Mouse (Mus musculus) megakaryocyte progenitor cell, adult 5-6 weeks (primary cell): Measurements from ENCODE around the gene Nnat. TPM values are rescaled to one million over a fixed set of nuclear protein-coding genes. Genes with fewer than 3 reads are reported as not detected.

Experiments
- ATAC-seq: replicated peaks from 2 replicates; pipeline ENCODE4 v1.8.0; 2016; ENCODE audit warnings: mild to moderate bottlenecking, moderate TSS enrichment, inconsistent platforms; ENCODE audit not compliant: poor library complexity
- total RNA-seq, 2 experiments: library from RNA; stranded (forward) in 1 of 2; stranded (reverse) in 1 of 2; fragments of 157-497, 149-512 nt in 1 of 2; fragments of 200-1000 nt in 1 of 2; gene quantifications; 2 replicates each; pipeline versions ENCODE4 v1.2.3 to v1.2.4; 2015 to 2017

The Nnat gene
- total RNA-seq (2015) (0.24 TPM in 1 of 2 replicates, not detected in the other), total RNA-seq (2017) (not detected in 2 replicates)

DNA sequence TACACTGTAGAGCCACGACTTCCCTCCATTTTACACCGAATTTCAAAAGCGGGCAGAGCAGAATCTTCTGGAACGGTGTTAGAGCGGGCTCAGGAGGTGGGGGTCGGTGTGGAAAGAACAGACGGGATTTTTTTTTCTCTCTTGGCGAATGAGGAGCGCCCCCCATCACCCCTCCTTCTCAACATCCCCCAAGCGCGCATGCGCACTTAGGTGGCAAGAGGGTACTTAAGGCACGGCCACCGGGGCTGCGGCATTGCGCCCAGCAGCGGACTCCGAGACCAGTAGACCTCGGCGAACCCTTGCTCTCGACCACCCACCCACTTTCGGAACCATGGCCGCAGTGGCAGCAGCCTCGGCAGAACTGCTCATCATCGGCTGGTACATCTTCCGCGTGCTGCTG, at the start of gene Nnat:
Nnat (plus strand) TSS at position 221 of the 400 bp plus-strand sequence.
- no peak for ATAC-seq

DNA sequence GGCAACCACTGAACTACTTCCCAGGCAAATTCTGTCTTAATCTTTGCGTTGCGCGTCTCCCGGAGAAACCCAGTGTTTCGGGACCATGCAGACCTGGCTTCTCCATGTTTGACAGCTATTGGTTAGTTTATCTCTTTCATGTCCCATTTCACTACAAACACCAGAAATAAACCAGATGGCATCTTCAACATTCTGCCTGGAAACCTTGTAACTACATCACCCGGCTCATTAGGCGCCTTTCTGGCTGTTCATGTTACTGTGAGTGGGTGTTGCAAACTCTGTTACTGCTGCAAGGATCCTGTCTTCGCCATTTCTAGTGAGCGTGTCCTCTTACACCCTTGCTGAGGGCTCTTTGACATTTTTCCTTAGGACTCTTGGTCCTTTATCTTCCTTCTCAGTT, 47.0 kb upstream of the Nnat start:
- no peak for ATAC-seq

DNA sequence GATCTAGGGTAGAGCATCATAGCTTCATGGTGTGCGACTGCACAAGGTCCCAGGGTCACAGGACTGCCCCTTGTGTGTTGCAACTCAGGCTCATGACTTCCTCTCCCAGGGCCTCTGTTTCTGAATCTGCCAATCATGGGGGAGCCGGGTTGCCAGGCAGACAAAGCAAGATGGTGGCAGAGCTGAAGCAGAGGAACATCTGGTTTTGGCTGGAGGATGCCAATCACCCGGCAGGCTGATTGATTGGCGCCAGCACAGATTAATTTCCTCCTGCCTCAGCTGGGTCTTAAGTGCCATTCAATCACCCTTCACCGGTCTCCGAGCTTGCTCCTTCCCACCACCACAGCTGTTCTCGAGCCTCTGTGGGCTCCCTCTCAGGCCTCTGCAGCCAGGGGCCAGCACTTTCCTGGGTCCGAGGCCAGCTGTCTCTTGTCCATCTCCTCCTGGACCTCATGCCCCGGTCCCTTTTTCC, 46.1 kb upstream of the Nnat start:
- ATAC-seq = peak; percentile 61

DNA sequence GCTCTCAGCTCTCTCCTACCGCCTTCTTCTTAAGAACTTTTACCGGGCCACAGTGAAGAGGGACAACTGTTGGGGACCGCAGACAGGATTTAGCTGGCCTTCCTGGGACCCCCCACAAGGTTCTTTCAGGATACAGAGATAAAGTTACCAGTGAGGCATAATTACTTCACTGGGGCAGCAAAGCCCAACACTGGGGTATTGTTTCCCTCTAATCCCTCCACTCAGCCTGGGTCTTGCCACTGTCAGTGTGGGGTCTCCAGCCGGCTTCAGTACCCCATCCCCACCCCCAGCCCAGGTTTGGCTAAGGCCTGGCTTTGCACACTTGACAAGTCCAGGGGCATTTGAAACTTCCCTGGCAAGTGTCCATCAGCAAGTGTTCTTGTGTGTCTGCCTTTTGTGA, 45.5 kb upstream of the Nnat start:
- no peak for ATAC-seq

DNA sequence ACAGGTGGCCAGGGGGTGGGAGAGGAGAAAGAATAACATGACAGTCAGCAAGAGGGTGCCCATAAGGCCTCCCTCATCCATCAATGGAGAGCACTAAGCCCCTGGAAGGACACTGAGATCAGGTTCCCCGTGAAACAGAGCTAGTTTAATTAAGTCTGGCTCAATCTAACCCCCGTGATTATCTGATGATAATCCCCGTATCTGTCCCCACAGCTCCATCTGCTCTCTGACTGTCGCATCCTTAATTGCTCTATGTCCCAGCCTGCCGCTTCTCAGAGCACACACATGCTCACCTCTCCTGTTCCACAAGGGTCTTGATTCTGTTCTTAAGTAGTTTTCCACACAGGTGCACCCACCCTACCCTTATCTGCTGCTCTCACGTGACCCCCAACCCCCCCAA, 42.4 kb upstream of the Nnat start:
- no peak for ATAC-seq

DNA sequence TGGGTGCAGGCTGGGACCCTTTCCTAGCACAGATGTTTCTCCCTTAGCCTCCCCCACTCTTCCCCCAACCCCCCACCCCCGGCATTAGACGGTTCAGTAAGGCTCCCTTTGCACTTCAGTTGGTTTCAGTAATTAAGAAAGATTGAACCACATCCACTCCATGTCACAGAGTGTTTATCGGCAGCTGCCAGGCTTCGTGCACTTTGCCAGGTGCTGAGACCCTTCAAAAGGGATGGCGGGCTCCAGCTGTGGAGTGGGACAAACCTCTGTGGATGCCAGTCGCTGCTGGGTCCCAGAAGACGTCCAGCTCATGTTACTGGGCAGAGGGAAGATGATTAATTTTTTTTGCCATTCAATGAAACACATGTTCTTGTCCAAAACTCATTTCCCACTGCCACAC, 41.4 kb upstream of the Nnat start:
- no peak for ATAC-seq

DNA sequence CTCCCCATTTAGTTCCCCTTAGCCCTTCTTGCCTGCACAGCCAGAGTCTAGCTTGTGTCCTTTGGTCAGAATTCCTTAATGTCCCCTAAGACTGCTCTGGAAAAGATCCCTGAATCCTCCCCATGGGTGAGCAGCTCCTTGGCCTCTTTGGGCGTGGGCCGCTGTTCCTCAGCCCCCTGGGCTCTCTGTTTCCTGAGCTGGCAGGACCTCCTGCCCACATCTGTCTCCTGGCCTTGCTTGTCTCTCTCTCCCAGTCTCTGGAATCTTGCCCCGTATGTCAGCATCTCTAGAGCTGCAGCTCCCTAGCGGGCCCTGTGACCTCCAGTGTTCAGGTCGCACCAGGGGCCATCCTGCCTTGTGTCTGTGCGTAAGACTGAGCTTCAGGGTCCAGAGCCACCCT, 40.4 kb upstream of the Nnat start:
- ATAC-seq = no peak

DNA sequence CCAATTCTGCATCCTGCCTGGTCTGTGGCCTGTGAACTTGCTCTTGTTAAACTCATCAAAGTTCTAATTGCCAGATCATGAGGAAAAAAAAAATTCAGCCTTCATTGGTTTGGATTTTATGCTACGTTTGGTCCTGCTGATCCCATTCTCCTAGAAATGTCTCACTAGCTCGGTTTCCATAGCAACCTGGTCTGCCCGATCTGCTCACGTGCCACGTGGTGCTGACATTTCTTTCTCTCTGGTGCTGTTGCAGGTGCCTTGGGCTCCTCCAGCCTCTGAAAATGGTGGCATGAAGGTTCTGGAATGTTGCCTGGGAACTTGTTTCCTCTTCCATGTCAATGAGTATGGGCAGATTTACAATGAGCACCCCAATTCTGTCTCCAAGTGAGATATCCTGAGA, 39.4 kb upstream of the Nnat start:
- no peak for ATAC-seq

DNA sequence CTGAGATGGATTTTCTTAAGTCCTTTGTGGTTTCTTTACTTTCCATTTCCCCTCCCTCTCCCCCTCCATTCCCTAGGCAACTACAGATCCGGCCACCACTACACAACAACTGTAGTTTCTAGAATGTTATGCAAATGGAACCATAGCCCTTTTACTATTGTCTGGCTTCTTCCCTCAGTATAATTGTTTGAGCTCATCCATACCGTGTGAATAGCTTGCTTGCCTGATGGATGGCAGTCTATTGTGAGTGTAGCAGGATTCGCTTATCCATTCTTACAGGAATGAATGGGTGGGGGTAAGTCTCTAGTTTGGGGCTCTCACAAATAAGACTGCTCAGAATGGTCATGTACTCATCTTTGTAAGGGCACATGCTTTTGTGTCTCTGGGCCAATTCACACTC, 37.3 kb upstream of the Nnat start:
- ATAC-seq = no peak

DNA sequence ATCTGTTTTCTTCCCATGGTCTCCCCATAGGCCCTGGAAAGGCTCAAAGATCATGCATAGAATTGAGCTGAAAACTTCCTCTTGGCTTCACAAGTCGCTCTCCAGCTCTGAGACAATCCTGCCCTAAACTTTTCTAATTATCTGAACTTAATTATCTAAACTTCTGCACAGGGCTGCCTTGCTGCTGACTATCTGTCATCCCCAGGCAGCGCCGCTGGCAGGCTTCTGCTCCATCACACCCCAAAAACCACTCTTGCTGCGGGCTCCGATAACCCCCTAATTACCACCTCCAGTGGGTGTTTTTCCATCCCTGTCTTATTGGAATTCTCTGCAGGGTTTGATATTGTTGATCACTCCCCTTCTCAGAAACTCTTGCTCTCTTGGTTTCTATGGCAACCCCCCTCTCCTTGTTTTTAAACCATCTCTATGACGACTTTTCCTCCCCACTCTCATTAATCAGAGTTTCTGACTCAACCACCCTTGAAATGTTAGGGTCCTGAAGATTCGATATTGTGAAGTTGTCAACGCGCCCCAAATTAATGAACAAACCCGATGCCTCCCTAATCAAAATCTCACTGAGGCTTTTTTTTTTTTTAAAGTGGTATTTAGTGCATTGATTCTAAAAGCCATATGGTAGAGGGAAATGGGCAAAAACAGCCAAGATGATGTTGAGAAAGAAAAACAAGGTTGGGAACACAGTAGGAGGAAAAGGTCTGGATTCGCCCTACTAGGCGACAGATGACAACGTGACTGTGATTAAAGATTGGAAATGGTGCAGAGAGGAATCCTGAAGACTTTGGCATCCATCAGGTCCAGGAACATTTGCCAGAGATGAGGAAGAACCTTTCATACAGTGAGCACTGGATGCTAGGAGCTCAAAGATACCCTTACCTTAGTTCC, 29.6 kb upstream of the Nnat start:
- ATAC-seq = no peak

DNA sequence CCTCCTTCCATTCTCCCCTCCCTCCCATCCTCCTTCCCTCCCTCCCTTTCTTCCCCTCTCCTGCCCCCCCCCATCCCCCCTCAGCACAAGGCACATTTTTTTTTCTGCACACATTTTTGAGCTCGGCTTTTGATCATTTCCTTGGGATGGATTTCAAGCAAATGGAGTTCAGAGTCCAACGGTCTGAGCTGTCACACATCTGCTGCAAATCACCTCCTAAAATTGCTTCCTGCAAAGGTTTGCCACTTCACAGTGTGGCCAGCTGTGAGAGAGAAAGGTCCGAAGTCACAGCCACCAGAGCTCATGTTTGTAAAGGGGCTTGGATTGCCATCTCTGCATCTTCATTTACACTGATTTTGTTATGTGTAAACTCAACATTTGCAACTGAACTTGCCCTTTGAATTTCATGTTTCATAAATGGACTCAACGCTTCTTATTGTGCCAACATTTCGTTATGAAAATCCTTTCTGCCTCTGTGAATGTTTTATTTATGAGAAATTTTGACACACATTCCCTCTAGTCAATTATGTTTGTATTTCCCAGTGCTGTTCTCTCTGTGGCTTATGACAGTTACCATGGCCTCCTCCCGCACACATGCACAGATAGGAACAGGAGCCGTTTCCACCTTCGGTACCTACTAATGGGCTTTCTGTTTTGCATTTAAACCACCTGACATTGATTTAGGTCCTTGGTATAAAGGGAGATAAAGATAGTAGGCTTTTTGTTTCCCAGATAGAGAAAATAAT, 28.0 kb upstream of the Nnat start:
- no peak for ATAC-seq

DNA sequence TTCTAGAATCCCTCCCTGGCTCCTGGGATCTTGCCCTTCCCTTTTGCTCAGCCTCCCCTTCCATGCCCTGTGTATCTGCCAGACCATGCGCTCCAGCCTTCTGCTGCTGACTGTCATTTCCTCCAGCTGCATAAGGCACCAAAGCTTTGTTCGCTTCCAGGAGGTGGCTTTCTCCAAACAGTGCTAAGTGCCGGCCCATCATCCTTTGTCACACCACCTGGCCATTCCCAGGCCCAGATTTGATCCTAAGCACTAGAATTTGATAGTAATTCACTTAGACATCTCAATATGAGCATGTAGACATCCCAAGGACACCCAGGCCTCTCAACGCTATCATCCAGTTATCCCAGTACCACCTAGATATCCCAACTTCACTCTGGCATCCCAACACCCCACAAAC, 25.7 kb upstream of the Nnat start:
- ATAC-seq = no peak

DNA sequence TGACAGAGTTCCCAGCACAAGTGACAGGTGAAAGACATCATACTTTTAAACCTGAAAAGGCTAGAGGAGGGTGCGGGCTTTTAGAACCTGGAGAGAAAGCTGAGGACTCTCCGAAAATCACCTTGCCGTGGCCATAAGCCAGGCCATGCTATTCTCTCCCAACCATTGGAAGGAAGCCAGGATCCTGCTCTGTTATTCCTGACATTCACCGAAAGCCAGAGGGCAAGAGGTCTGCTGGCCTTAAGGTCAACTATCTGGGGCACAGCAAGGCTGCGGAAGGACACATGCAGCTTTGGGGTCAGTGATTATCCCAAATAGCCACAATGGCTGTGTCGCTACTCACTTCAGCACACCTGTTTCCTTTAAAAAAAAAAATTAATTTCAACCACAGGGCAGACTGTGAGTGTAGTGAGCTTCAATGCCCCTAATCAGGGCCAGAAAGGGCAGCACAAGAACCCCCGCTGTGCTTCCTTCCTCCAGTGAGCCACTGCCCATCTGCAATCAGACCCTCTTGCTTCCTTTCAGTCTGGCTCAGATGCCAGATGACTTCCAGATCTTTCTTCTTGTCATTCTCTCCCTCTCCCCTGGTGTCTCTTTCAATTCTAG, 23.3 kb upstream of the Nnat start:
- ATAC-seq = no peak

DNA sequence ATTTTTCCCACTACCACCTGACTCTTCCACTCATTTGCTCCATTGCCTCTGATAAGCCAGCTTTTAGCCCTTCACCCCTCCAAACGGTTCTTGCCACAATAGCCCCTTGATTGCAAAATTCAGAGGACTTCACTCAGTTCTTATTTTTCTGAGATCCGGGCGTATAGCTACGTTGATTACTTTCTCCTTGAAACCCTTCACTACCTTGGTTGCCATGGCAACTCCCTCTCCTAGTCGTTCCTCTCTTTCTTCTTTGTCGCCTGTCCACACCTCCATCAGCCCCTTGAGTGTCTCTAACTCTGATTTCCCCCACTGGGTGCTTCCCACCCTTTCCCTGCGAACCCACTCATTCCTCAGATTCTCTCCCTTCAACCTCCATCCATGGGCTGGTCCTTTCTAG, 22.8 kb upstream of the Nnat start:
- no peak for ATAC-seq

DNA sequence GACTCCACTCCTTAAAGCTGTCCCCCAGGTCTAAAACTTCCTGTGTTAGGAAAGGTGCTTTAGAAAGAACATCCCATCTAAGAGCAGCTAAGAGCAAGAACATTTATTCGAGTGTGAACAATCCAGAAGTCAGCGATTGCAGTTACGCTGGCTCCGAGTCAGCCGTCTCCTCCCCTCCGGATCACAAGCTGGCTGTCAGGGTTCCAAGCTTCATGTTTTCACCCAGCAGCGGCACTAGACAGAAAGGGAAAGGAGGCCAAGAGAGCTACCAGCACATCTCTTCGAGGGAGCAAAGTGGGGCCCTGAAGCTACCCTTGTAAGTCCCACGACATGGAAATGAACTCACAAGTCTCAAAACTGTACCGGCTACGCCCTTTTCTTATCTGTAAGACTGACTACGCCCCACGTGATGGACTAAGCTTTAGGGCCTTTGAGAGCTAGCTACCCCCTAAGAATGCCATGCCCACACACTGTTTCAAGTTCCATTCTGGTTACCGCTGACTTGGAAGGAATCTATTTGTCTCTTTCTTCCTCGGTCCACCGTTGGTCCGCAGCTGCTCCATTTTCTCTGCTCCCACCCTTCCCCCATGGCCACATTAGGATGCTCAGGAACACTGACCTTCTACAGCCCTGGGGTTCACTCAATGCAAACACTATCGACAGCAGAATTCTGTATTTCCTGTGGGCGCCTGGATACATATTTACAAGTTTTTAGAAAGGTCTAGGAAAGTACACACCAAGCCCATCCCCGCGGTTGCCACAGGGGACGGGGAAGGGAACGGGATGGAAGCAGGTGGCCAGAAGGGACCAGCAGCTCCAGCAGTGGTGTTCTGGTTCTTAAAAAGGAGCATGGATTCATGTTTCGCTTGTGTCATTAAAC, 19.6 kb upstream of the Nnat start:
- no peak for ATAC-seq

DNA sequence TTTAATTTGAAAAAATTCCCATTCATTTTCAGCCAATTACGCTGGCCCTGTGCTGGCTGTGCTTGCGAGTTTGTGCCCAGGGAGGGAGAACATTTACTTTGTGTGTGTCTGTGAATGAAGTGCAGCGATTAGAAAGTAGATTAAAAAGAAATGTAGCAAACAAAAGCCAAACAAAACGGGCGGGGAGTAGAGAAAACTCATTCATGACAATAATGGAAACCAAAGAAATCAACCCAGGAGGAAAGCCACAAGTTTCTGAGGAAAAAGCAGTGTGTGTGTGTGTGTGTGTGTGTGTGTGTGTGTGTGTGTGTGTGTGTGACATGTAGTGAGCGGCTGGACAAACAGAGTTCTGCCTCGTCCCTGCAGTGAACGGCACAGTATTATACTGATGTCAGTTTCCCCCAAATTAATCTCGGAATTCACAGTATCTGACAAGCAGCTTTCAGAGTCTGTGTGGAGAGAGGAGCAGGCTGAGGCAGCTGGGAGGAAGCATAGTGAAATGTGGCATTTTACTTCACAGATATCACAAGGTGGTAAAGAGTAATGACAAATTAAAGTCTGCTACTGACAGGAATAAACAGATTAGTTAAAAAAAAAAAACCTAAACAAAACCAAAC, 18.8 kb upstream of the Nnat start:
- ATAC-seq = no peak

DNA sequence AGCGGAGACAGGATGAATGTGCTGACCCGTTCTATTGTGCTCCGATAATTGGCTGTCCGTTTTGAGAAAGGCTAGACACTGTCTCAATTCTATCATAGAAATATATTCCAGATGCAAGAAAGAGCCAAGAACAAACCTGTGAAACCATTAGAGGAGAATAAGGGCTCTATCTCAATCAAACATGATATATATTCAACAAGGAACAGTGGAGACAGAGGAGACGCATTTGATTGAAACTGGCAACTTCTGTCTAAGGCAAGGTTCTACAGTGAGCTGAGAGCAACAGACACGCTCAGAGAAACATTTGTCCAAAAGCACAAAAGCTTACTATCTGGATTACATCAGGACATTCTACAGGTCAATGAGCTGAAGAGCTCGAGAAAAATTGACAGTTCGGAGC, 18.2 kb upstream of the Nnat start:
- no peak for ATAC-seq

DNA sequence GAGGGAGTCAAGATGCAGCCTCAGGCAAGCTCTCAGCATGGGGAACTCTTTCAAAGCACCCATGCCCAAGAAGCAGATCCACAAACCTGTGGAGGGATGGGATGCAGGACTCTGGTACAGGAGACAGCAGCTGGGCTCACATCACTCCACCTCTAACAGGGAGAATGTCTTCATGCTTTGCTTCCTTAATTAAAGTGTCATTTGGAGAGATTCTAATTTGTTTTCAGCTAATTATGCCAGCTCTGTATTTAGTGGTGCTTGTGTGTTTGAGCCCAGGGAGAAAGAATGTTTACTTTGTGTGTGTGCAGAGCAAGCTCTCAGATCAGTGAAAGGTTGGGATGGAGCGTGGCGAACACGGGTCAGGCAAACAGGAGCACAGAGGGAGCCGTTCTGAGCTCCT, 17.5 kb upstream of the Nnat start:
- ATAC-seq = no peak

DNA sequence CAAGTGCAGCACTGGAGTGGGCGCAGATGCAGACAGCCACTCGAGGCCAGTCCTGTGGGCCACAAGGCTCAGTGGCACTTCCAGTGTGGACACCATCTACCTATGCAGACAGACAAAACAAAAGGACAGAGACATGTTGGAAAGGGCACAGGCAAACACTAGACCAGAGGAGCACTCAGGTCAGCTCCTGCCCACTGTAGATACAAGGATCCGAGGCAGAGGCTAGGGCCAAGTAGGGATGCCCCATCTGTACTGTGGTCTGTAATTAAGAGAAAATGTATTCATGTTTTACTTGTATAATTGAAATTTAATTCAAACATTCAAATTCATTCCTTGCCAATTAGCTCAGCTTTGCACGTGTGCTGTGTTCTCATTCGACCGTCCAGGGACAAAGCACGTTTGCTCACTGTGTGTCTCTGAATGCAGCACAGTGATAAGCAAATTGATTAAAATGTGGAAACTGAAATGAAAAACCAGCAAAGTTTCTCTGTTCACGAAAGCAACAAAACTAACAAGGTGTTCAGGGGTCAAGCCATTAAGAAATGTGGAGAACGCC, 15.5 kb upstream of the Nnat start:
- ATAC-seq = no peak

DNA sequence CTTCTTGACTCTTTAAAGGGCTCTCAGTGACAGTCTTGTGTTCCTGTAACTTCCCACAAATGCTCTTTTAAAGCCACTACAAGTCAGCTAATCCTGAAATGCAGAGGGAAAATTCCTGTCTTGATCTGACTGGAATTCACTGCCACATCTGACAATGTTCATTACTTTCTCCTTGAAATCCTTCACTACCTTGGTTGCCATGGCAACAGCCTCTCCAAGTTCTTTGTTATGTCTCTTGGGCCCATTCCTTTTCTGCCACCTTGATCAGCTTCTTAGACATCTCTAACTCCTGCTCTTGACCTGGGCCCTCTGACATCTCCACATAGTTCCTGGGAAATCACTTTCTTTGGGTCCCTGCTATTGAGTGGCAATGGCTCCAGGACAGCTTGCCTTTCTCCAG, 13.2 kb upstream of the Nnat start:
- no peak for ATAC-seq
